Mouse (Mus musculus) myocyte (in vitro differentiated cells): ENCODE measurements at regions not wholly inside any gene's neighbourhood (a gene's known extent, or its start where the extent isn't known, plus 50 kb on each side); places are given as distances from the start of the nearest gene placed in this dataset.

Experiments
- MAX ChIP-seq: IDR thresholded peaks from one replicate; pipeline ENCODE4 v1.6.1; 2011; ENCODE audit warnings: low read depth, mild to moderate bottlenecking, control low read depth
- POLR2A ChIP-seq: IDR thresholded peaks from one replicate; pipeline ENCODE4 v1.6.1; 2011; ENCODE audit warnings: low read depth, mild to moderate bottlenecking, control low read depth, moderate library complexity; ENCODE audit not compliant: insufficient read length
- POLR2AphosphoS2 ChIP-seq: IDR thresholded peaks from one replicate; pipeline ENCODE4 v1.6.1; 2011; ENCODE audit warnings: low read depth, control low read depth; ENCODE audit not compliant: insufficient read length

DNA sequence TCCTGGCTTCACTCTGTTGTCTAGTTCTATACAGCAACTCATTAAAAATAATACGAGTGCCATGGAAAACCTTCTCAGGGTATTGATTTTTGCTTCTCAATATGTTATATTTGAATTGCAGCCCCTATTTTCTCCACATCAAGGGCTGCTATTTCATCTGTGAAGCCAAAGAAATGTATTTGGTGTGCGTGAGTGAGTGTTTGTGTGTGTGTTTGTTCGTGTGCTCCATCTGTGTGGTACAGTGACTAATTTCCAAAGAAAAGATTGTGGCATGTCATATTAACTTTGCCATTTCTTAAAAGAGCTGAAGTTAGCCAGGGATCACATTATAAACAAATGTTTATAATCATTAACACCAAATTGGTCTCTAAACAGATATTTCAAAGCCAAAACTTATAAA is 493.1 kb downstream of the Hace1 start:
- no peak for TF ChIP-seq POLR2A
- TF ChIP-seq MAX: no peak
- TF ChIP-seq POLR2AphosphoS2: no peak
